Mouse (Mus musculus): Measurements from ENCODE around the gene Stambpl1. TPM values are rescaled to one million over a fixed set of nuclear protein-coding genes. Genes with fewer than 3 reads are reported as not detected.
"Not testable (repeated sequence)": the region's sequence is repeated elsewhere in the genome, so short reads cannot be mapped to it uniquely, and the experiment has no call there.

The Stambpl1 gene
- total RNA-seq, 2 experiments from 2014 or later = 17.4 to 22.5 TPM

- intact Hi-C loops (cut with DNase I) = no loop called here
- no peak for DNase-seq
Observed at GRCm38 (mm10) chr19:34195031-34195430, 3.0 kb downstream of the Stambpl1 start.

- DNase-seq = no peak
- intact Hi-C loops (cut with DNase I) = no loop called here
Observed at GRCm38 (mm10) chr19:34198066-34198465, 6.0 kb downstream of the Stambpl1 start.

GRCm38 (mm10) chr19:34198901-34199300 is 6.9 kb downstream of the Stambpl1 start:
- intact Hi-C loops (cut with DNase I) = no loop called here
- DNase-seq = no peak

GRCm38 (mm10) chr19:34199488-34199887 is 7.5 kb downstream of the Stambpl1 start:
- intact Hi-C loops (cut with DNase I) = no loop called here
- no peak for DNase-seq

GRCm38 (mm10) chr19:34202668-34203067 is 10.6 kb downstream of the Stambpl1 start:
- intact Hi-C loops (cut with DNase I) = no loop called here
- DNase-seq = no peak

GRCm38 (mm10) chr19:34206128-34206527 is 14.1 kb downstream of the Stambpl1 start:
- intact Hi-C loops (cut with DNase I); DNase-seq: not testable (repeated sequence)

- no peak for DNase-seq
- intact Hi-C loops (cut with DNase I) = no loop called here
Observed at GRCm38 (mm10) chr19:34206760-34207440, 14.9 kb downstream of the Stambpl1 start.

- intact Hi-C loops (cut with DNase I) = no loop called here
- no peak for DNase-seq
Observed at GRCm38 (mm10) chr19:34209031-34209430, 17.0 kb downstream of the Stambpl1 start.

- no peak for DNase-seq
- intact Hi-C loops (cut with DNase I) = no loop called here
Observed at GRCm38 (mm10) chr19:34209930-34210581, 18.0 kb downstream of the Stambpl1 start.

- DNase-seq = no peak
- intact Hi-C loops (cut with DNase I) = no loop called here
Observed at GRCm38 (mm10) chr19:34210841-34211240, 18.8 kb downstream of the Stambpl1 start.

- DNase-seq = no peak
- intact Hi-C loops (cut with DNase I) = no loop called here
Observed at GRCm38 (mm10) chr19:34212489-34213250, 20.6 kb downstream of the Stambpl1 start.

- DNase-seq = no peak
Observed at GRCm38 (mm10) chr19:34213251-34213645, 21.2 kb downstream of the Stambpl1 start.

GRCm38 (mm10) chr19:34214136-34214535 is 22.1 kb downstream of the Stambpl1 start:
- intact Hi-C loops (cut with DNase I) = no loop called here

More at GRCm38 (mm10) chr19:34213251-34213645, 21.2 kb downstream of the Stambpl1 start:
- intact Hi-C loops (cut with DNase I) = no loop called here

GRCm38 (mm10) chr19:34216956-34217355 is 24.9 kb downstream of the Stambpl1 start:
- no peak for DNase-seq
- intact Hi-C loops (cut with DNase I) = no loop called here

More at GRCm38 (mm10) chr19:34214136-34214535, 22.1 kb downstream of the Stambpl1 start:
- no peak for DNase-seq

GRCm38 (mm10) chr19:34217761-34218160 is 25.7 kb downstream of the Stambpl1 start:
- DNase-seq = no peak
- intact Hi-C loops (cut with DNase I) = no loop called here

- DNase-seq = no peak
- intact Hi-C loops (cut with DNase I) = no loop called here
Observed at GRCm38 (mm10) chr19:34219260-34219968, 27.4 kb downstream of the Stambpl1 start.

- DNase-seq = no peak
- intact Hi-C loops (cut with DNase I) = no loop called here
Observed at GRCm38 (mm10) chr19:34220732-34221380, 28.8 kb downstream of the Stambpl1 start.

- intact Hi-C loops (cut with DNase I) = no loop called here
- DNase-seq = no peak
Observed at GRCm38 (mm10) chr19:34222805-34223204, 30.8 kb downstream of the Stambpl1 start.

GRCm38 (mm10) chr19:34231596-34231995 is 39.6 kb downstream of the Stambpl1 start:
- intact Hi-C loops (cut with DNase I) = no loop called here
- no peak for DNase-seq

- no peak for DNase-seq
- intact Hi-C loops (cut with DNase I) = no loop called here
Observed at GRCm38 (mm10) chr19:34232326-34232725, 40.3 kb downstream of the Stambpl1 start.

Data from left cerebral cortex, postnatal 4 days (tissue).